Comparison of ENCODE assay signal across 31 mouse cellular contexts in the genomic region with DNA sequence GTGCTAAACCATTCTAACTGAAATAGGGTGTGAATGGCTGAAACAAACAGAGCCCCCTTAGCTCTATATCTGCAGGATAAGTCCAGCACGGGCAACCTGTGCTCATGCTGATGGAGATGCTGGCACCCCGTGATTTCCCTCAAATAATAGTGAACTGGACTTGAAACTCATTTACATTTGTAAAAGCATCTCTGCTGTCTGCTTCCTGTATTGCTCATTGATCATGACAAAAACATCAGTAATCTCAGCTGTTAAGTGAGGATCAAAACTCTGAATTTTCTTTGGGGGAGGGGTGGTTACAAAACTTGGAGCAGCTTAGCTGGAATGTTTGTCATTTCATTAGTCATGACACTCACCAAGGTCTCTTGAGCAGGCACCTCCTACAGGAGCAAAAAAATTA.
"Had no signal": no experiment of that assay in that cellular context is flagged by ENCODE, and none has a peak within 500 bp of the region (broad histone marks: within the 10 kb centered on the region; RNA-seq: fewer than 3 reads in every experiment).

No protein-coding gene starts in this region.

- H3K4me3 ChIP-seq: limb, embryonic 10.5 days; limb, embryonic 12.5 days; limb, embryonic 13.5 days; limb, embryonic 15.5 days; liver, embryonic 12.5 days; liver, embryonic 13.5 days; liver, embryonic 15.5 days; lung, embryonic 15.5 days; megakaryocyte, embryonic 14.5 days; midbrain, embryonic 10.5 days; midbrain, embryonic 12.5 days; midbrain, embryonic 13.5 days; midbrain, embryonic 15.5 days; myocyte; neural tube, embryonic 12.5 days had no signal

- H3K27ac ChIP-seq: limb, embryonic 10.5 days; limb, embryonic 12.5 days; limb, embryonic 13.5 days; limb, embryonic 15.5 days; liver, embryonic 12.5 days; liver, embryonic 13.5 days; liver, embryonic 14.5 days; liver, embryonic 15.5 days; lung, embryonic 15.5 days; macrophage; midbrain, embryonic 10.5 days; midbrain, embryonic 12.5 days; midbrain, embryonic 13.5 days; midbrain, embryonic 15.5 days; neural tube, embryonic 12.5 days had no signal

- H3K4me1 ChIP-seq: limb, embryonic 10.5 days; limb, embryonic 12.5 days; limb, embryonic 13.5 days; liver, embryonic 12.5 days; liver, embryonic 13.5 days; liver, embryonic 15.5 days; lung, embryonic 15.5 days; megakaryocyte, embryonic 14.5 days; midbrain, embryonic 10.5 days; midbrain, embryonic 12.5 days; midbrain, embryonic 13.5 days; midbrain, embryonic 15.5 days; neural tube, embryonic 12.5 days had no signal

- H3K4me2 ChIP-seq: limb, embryonic 12.5 days; limb, embryonic 13.5 days; limb, embryonic 15.5 days; liver, embryonic 11.5 days; liver, embryonic 12.5 days; liver, embryonic 13.5 days; liver, embryonic 15.5 days; lung, embryonic 14.5 days; lung, embryonic 15.5 days; midbrain, embryonic 11.5 days; midbrain, embryonic 12.5 days; midbrain, embryonic 13.5 days; midbrain, embryonic 15.5 days; neural tube, embryonic 12.5 days had no signal

- H3K27me3 ChIP-seq: limb, embryonic 12.5 days; limb, embryonic 13.5 days; limb, embryonic 15.5 days; liver, embryonic 12.5 days; liver, embryonic 13.5 days; liver, embryonic 15.5 days; lung, embryonic 15.5 days; megakaryocyte, embryonic 14.5 days; midbrain, embryonic 12.5 days; midbrain, embryonic 13.5 days; midbrain, embryonic 15.5 days; neural tube, embryonic 12.5 days had no signal

- DNase-seq: left cerebral cortex, postnatal 4 days; liver; liver, embryonic 13.5 days; liver, postnatal 0 days; lung, adult 18-20 months; lung, adult 2 months; lung, embryonic 14.5 days; lung, postnatal 10 days; lung, postnatal 14 days; lung, postnatal 36 days; lung, postnatal 4 days; midbrain, embryonic 14.5 days had no signal

- H3K36me3 ChIP-seq: limb, embryonic 10.5 days; liver, embryonic 12.5 days; liver, embryonic 15.5 days; lung, embryonic 15.5 days had no signal

- H3K9ac ChIP-seq: limb, embryonic 12.5 days; limb, embryonic 13.5 days; limb, embryonic 15.5 days; liver, embryonic 12.5 days; liver, embryonic 13.5 days; liver, embryonic 14.5 days; liver, embryonic 15.5 days; liver, postnatal 0 days; lung, embryonic 14.5 days; lung, embryonic 15.5 days; midbrain, embryonic 12.5 days; midbrain, embryonic 13.5 days; midbrain, embryonic 15.5 days; neural tube, embryonic 12.5 days had no signal

- ATAC-seq: liver, embryonic 12.5 days; liver, postnatal 0 days; midbrain, embryonic 13.5 days; midbrain, embryonic 15.5 days; midbrain, embryonic 16.5 days had no signal

- H3K9me3 ChIP-seq: limb, embryonic 10.5 days; limb, embryonic 12.5 days; limb, embryonic 13.5 days; limb, embryonic 15.5 days; liver, embryonic 12.5 days; liver, embryonic 13.5 days; liver, embryonic 15.5 days; lung, embryonic 15.5 days; midbrain, embryonic 10.5 days; midbrain, embryonic 12.5 days; midbrain, embryonic 13.5 days; midbrain, embryonic 15.5 days; neural tube, embryonic 12.5 days had no signal
